Mouse (Mus musculus): ENCODE data around the gene Marveld1.

GRCm38 (mm10) chr19:42135070-42135469 is 12.1 kb upstream of the Marveld1 start:
- TF ChIP-seq TAL1 (conservative IDR thresholded peaks at IDR 0.05; ENCODE audit: low read depth, low read length) (no peak), CTCF (IDR thresholded peaks at IDR 0.05; ENCODE audit: low read depth, low read length) (no peak), POLR2AphosphoS5 (IDR thresholded peaks at IDR 0.05; ENCODE audit: insufficient replicate concordance, low read depth, low read length) (no peak), GATA1 (IDR thresholded peaks at IDR 0.05; ENCODE audit: borderline replicate concordance, low read length) (no peak)

All from G1E (cell line).